Mouse (Mus musculus) cerebellum, adult 11 months (tissue): ENCODE data around the gene Triobp.

ENCODE experiments used
- DNase-seq: peaks from one replicate; pipeline ENCODE4 v3.0.0; 2022

Triobp gene

DNA sequence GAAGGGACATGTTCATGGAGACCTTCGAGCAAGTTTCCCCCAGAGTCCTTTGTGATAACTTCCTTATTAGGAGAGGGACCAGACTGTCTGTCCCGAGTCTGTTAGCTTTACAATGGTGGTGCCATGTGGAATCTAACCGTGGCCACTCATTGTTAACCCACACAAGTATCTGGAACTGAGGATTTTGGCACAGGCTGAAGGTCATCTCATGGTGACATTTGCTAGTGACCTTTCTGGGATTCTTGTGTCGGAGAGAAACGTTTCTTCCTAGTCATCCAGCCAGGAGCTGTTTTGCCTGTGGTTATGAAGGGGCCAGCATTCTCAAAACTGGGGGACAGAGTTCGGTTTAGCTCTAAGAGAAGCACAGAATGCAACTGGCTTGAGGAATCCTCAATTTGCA, 24.1 kb downstream of the Triobp start:
- no peak for DNase-seq

DNA sequence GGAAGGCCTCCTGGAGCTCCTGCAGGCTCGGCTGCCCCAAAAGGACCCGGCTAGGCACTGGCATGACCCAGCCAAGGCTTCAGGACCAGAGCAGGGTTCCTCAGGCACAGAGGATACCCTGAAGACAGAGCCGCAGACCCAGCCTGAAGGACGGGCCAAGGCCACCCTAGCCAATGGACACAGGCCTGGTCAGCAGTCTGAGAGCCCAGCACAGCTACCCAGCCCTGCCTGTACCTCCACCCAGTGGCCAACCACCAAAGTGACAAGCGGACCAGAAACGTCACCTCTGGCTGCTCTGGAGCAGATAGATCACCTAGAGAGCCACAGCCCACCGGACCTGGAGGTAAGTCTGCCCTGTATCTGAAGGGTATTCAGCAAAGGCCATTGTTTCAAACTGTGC, 26.4 kb downstream of the Triobp start:
- DNase-seq, result no peak

DNA sequence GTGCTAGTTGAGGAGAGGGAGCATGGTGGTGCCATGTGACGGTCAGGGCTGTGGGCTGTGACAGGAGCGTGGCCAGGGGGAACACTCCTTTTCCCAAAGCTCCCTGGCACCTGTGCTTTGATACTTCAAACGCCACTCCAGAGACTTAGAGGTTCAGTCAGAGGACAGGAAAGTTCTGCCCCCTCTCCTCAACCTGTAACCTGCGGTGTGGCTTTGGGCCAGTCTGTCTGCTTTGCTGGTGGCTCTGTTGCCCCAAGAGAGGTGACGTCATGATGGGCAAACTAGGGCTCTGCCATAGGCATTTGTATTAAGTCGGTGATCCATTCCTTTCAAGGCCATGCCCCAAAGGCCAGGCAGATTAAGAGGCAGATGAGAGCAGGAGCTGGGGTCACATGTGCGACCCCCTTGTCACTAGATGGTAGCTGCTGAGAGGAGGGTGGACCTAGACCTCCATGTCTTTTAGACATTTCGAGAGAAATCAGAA, 30.2 kb downstream of the Triobp start:
- no peak for DNase-seq

DNA sequence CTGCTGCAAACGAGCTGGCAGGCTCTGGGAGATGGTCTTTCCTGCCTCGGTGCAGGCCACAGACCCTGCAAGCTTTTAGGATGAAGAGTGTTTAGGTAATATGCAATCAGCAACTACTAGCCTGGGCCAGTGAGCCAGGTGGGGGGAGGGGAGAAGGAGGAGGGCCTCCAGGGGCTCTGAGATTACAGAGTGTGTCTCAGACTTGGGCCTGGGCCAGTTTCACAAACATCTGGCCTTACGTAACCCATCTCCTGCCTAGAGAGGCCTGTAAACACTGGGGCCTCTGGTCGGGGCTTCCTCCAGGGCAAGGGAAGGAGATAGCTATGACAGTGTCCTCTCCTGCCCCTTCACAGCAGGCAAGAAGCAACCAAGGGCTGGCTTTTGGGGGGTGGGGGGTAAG, 31.4 kb downstream of the Triobp start:
- no peak for DNase-seq

DNA sequence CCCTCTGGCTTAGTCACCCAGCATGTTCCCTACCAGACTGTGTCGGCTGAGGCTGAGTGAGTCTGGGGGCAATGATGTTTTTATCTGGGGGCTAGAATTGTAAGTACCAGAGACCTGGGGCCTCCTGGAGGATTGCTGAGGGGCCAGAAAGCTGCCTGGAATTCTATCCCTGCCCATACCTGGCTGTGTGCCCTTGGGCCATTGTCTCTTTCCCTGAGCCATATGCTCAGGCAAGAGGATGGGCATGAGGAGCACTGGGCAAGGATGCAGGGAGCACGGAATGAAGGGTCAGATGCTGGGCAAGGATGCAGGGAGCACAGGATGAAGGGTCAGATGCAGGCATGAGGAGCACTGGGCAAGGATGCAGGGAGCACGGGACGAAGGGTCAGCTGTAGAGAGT, 32.6 kb downstream of the Triobp start:
- no peak for DNase-seq

DNA sequence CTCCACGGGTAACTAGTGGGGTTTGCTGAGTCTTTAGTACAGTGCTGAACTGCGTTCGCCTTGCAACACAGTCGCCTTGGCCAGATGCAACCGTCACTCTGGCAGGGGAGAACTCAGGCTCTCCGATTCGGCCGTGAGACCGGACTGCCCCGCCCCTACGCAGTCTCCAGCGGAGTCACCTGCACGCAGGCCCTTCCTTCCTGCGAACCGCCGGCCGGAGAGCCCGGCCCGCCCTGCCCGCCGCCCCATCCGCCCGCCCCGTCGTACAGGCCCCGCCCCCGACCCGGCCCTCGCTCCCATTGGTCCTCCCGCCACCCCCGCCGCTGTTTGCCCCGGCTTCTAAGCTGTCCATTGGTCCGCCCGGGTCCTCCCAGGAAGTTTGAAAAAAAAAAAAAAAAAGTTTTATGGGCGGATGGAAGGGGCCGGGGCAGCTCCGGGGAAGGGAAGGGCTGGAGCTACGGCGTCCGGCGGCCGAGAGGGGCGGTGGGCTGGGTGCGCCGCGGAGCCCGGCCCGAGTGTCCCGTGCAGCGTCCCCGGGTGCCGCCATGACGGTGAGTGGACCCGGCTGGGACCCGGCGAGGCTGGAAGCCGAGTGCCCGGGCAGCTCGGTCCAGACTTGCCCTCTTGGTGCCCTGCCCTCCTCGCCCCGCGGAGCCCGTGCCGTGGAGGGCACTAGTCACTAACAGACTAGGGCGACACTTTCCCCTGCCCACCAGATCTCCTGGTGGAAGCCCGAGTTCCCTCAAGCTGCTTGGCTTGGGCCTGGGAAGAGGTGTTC, 35.3 kb downstream of the Triobp start:
- peak; percentile 66 for DNase-seq

DNA sequence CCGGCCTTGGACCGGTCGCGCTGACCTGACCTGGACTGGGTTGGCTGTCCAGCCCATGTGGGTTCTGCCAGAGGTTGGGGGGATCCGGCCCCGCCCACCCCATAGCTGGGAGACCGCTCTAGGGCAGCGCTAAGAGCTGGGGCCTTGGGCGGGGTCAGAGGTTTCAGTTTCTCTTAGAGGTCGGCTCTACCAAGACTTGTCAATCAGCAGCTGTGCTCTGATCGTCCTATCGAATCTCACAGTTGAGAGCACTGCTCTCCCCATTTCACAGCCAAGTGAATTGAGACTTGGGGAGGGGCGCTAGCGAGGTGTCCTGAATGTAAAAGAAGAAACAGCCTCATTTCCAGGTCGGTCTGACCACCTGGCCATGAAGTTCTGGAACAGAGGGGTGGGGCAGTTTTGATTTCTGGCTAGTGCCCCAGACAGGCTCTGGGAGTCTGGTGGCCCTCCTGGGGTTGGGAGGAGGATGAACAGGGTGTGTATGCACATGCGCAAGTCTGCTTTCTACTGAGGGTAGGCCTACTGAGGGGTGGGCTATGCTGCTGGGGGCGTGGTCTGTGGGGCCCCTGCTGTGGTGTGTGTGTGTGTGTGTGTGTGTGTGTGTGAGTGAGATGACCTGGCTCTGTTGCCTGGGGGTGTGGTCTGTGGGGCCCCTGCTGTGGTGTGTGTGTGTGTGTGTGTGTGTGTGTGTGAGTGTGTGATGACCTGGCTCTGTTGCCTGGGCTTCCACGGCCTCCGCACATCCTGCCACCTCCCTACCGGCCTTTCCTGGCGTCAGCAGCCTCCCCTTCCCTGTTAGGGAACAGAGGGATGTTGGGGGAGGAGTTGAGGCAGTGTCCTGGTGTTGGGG, 36.1 kb downstream of the Triobp start:
- no peak for DNase-seq

DNA sequence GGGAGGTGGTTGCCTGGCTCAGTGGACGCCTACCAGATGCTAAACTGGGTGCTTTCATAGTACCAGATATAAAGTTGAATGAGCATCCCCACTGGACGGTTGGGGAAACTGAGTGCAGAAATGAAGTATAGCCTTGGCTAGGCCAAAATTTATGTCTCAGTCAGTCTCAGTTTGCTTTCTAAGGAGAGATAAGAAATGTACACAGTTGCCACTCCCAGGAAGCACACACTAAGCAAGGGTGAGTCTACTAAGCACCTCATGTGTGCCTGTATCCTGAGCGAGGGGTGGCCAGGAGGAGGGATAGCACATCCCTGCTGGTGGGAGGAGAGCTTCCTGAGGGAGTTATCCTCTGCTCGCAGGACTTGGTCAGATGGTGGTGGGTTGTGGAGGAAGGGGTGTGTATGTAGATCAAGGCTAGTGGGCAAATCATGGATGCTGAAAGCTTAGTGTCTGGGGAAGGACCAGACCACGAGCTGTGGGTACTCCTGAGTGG, 36.8 kb downstream of the Triobp start:
- DNase-seq, result no peak

DNA sequence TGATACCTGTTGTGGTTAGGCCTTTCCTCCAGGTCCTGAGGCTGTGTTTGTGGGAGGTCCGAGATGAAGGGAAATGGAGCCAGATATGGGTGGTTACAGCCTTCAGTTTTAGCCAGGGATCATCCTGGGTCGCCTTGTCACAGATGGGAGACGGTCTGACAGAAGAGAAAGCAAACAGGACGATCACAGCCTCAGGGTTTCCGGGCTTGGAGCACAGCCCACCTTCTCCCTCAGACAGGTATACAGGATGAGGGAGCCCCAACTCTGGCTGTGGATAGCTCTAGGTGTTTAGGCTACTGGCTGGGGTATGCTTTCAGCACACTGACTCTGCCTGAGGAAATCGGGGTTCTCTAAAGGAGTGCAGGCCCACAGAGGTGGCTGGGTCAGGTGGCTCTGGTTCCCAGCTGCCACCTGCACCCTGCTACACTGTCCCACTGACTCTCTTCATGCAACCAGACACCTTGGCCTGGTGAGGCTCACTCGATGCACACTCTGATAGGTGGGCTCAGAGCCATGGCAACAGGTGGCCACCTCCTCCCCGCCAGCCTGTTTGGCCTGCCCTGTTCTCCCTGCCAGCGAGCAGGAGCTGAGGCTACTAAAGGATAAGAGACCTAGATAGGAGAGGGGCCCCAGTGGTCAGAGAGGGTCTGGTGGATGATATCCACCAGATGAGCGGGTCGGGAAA, 39.2 kb downstream of the Triobp start:
- DNase-seq, result peak; percentile 68

DNA sequence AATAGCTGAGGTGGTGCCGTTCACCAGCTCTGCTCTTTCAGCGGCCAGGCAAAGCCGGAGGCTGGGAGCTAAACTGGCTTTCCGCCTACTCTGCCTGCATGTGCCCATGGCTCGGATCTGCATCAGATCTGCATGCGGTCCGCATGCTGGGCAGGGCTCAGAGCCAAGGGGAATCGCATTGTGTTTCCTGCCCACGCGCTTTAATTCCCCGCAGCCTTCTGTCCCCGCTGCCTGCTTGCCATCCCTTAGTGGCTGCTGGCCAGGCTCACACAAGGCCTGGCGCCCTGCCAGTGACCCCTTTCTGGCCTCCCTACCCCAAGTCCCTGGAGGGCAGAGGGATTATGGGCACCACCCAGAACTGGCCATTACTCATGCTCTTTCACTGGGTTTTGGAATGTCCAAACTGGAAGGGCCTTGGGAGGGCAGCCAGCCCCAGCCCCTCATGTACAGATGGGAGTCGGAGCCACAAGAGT, 41.0 kb downstream of the Triobp start:
- peak; percentile 99 for DNase-seq

DNA sequence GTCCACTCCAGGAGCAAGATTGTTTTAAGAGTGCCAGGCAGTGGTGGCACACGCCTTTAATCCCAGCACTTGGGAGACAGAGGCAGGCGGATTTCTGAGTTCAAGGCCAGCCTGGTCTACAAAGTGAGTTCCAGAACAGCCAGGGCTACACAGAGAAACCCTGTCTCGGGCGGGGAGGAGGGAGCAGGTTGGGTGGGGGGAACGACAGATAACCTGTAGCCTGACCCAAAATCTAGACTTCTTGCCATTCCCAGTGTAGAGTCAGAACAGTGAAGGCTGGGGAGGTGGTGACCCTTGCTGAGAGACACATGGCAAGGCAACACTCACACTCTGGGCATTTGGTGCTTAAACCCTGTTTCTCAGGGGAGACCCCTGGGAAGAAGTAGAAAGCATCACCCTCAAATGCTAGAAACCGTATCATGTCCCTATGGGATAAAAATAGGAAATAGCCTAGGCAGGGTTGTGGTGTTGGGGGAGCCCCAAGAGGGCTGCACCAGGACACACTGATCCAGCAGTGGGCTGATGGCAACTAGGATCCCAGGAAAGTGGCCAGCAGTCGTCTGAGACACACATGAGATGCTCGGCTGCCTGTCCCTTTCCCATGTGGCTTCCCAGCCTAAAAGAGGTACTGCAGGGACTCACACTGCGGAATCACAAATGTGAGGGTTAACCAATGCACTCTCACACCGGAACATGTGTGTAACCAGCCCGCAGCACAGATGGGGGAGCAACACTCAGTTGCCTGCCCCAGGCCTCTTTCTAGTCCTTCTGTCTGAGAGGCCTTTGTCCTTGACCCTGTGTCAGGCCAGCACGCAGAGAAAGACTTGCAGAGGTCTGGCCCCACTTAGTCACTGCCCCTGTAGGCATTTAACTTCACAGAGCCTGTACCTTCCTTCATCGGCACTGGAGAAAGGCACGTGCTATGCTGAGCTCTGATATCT, 41.9 kb downstream of the Triobp start:
- no peak for DNase-seq

DNA sequence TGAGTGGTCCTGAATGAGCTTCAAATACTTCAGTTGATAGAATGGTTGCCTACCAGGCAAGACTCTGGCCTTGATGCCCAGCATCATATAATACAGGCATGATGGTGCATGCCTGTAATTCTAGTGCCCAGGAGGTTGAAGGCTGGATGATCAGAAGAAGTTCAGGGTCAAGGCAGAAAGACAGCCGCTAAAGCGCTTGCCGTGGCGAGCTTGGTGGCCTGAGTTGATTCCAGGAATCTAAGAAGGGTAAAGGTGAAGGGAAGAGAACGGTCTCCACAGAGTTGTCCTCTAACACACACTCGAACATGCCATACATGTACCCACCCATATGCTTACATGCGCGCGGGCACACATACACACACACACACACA, 42.6 kb downstream of the Triobp start:
- DNase-seq, result no peak

DNA sequence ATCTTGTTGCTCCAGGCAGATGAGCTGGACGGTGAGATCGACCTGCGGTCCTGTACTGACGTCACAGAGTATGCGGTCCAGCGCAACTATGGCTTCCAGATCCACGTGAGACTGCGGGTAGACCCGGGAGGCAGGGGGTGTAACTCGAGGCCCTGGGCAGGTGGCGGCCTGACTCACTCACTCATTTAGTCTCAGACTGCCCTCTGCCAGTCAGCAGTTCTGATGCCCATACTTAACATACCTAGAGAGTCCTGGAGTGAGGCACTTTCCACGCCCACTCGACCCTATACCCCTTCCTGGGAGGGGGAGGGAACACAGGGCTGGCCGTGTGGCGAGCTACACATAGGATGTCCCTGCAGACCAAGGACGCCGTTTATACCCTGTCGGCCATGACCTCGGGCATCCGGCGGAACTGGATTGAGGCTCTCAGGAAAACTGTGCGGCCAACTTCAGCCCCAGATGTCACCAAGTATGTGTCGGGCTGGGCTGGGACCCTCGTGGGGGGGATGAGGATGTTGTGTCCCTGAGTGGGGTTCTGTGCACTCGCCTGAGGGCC, 43.5 kb downstream of the Triobp start:
- no peak for DNase-seq

DNA sequence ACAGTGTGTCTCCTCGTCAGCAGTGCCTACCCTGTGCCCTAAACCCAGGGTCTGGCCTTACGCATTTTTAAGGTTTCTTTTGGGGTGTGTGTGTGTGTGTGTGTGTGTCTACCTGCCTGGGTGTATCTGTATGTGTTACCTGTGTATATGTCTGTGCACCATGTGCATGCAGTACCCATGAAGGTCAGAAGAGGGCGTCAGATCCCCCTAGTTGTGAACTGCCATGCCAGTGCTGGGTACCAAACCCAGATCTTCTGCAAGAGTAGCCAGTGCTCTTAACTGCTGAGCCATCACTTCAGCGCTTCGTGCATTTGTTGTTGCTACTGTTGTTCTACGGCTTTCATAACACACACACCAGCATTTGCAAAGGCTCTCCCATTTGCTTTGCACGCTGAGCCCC, 44.7 kb downstream of the Triobp start:
- DNase-seq, result no peak

DNA sequence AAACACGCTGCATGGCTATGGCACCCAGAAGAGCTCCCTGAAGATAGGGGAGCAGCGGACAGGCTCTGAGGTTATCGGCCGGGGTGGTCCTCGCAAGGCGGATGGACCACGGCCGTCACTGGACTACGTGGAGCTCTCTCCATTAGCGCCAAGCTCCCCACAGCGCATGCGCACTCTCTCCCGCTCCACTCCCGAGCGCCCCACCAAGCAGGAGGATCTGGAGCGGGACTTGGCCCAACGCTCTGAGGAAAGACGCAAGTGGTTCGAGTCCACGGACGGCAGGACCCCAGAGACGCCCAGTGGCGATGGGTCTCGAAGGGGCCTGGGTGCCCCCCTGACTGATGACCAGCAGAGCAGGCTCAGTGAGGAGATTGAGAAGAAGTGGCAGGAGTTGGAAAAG, 45.4 kb downstream of the Triobp start:
- DNase-seq, result no peak

DNA sequence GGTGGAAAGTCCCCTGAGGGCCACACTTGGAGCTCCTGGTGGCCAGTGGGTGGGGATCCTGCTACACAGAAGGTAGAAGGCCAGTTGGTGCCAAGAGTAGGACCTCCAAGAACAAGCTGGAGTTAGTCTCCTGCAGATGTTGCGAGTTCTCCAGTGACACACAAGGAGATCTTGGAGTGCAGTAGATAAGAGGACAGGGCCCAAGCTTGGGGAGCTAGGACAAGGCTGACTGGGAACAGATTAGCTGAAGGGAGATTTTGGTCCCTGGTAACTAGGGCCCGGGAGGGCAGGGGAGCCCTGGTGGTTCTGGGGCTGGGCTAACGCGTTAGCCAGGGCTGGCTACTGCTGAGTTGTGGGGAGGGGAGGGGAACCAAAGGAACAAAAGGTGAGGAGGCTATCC, 48.4 kb downstream of the Triobp start:
- DNase-seq, result no peak

DNA sequence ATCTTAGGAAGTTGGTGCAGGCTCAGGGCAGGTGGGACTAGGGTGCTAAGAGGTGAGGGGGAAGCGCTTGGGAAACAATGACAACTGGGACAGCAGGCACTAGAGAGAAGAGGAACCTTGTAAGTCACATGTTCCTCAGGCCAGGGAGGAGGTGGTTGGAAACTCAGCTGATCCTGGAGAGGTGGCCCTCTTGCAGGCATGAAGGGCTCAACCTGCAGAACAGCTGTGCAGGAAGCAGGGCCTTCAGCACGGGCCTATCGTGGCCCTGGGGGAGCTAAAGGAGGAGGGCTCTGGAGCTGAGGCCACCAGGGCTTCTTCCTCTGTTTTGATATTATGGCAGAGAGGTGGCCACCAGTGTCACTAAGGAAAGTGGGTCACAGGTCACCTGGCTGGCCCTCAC, 49.1 kb downstream of the Triobp start:
- no peak for DNase-seq

DNA sequence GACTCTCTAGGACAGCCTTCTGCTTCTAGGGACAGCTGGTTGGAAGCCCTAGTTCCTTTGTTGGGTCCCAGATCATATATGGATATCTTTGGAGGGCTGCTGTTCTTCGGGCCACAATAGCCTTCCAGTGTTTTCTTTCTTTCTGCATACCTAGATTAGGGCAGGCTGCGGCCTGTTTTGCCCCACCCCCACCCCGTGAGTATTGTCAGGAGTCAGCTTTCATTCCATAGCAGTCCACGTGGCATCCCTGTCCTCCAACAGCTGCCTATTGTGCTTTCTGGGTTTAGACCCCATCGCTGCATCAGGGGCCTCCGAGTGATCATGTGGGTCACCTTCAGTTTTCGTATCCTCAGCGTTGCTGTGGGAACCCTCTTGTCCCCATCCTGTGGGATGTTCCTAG, 50.8 kb downstream of the Triobp start:
- no peak for DNase-seq

DNA sequence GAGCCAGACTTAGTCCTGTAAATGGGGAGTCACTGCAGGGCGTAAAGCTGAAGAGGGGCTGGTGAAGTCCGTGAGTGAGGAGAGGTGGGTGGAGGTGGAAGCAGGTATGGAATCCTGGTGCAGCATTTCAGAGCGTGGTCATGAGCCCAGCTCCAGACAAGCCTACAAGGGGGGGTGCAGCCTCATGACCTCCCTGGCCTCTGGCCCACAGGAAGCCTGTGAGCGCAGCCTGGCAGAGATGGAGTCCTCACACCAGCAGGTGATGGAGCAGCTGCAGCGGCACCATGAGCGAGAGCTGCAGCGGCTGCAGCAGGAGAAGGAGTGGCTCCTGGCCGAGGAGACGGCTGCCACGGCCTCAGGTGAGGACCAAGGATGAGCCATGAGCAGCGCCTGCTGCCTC, 52.1 kb downstream of the Triobp start:
- DNase-seq, result no peak

DNA sequence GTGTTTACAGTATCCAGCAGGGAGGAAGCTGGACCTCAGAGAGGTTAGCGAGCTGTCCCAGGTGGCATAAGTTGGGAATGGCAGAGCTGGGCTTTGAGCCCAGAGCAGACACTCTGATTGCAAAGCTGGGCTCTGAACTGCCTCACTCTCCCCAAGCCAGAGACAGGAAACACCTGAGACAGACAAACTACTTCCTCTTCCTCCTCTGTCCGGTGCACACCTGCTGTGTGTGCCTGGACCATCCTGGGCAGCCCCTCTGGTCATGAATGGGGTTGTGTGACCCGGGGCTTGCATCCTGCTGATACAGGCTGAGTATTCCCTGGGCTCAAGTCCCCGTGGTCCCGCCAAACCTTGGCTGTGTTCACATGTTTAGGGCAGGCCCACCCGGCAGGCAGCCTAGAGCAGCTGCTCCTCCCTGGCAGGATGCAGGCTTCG, 52.9 kb downstream of the Triobp start:
- DNase-seq, result peak; percentile 50

DNA sequence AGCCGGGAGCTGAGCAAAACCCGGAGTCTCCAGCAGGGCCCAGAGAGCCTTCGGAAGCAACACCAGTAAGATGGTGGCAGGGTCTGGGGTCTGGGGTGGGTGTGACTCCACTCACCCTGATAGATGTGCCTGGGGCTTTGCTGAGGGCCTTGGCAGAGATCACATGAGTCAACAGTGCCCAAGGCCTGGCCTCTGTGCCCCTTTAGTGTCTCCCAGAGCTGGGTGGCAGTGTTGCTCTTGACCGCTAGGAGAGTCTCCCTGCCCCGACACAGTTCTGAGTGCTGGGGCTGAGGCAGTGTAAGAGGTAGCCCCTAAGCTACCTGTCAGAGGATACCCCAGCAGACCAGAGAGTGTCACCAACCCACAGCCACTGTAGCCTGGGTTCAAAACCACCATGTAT, 54.0 kb downstream of the Triobp start:
- no peak for DNase-seq

DNA sequence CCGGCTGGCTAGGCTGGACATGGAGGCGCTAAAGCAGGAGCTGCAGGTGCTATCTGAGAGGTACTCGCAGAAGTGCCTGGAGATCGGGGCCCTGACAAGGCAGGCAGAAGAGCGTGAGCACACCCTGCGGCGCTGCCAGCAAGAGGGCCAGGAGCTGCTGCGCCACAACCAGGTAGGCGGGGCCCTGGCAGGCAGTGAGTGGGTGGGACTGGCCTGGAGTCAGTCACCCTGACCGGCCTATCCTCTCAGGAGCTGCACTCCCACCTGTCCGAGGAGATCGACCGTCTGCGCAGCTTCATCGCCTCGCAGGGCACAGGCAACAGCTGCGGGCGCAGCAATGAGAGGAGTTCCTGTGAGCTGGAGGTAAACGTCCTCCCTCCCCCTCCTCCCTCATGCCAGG, 54.5 kb downstream of the Triobp start:
- peak; percentile 63 for DNase-seq
